Mouse (Mus musculus) kidney, adult 2 months (tissue): ENCODE data around the gene Ddx56. TPM values are rescaled to one million over a fixed set of nuclear protein-coding genes. Genes with fewer than 3 reads are reported as not detected.

Experiments used
- DNase-seq: peaks from one replicate; pipeline ENCODE4 v3.0.0; 2021
- H3K27ac ChIP-seq: fragments of 200-500 bp; 2 replicates; pipeline ENCODE4 v1.5.1; 2012; ENCODE audit warnings: low read depth, low read length, control low read depth, inconsistent platforms; ENCODE audit not compliant: insufficient read depth
- H3K27me3 ChIP-seq: fragments of 200-500 bp; replicated peaks from 2 replicates; pipeline ENCODE4 v1.6.1; 2012; ENCODE audit warnings: mild to moderate bottlenecking, moderate library complexity, low read length, inconsistent platforms; ENCODE audit not compliant: control insufficient read depth, insufficient read depth
- H3K36me3 ChIP-seq: fragments of 200-500 bp; 2 replicates; pipeline ENCODE4 v1.6.1; 2012; ENCODE audit warnings: mild to moderate bottlenecking, moderate library complexity, low read length, inconsistent platforms; ENCODE audit not compliant: control insufficient read depth, insufficient read depth
- H3K4me1 ChIP-seq: fragments of 200-500 bp; 2 replicates; pipeline ENCODE4 v1.6.1; 2011; ENCODE audit warnings: low read length; ENCODE audit not compliant: control insufficient read depth, insufficient read depth
- H3K4me3 ChIP-seq: fragments of 200-500 bp; 2 replicates; pipeline ENCODE4 v1.5.1; 2011; ENCODE audit warnings: mild to moderate bottlenecking, low read depth, low read length, control low read depth; ENCODE audit not compliant: insufficient read depth
- CTCF ChIP-seq: fragments of 200-500 bp; conservative IDR thresholded peaks from 2 replicates; pipeline ENCODE4 v1.5.1; 2011; ENCODE audit warnings: low read depth, mild to moderate bottlenecking, control low read depth, low read length, moderate library complexity, mixed read lengths; ENCODE audit not compliant: insufficient read depth, insufficient read length
- POLR2A ChIP-seq: fragments of 200-500 bp; IDR thresholded peaks from one replicate; pipeline ENCODE4 v1.6.1; 2011; ENCODE audit warnings: low read depth, low read length, control low read depth
- WGBS: fragments of 180-500 bp; shearing (Covaris S2); methylation state at CpG from one replicate; pipeline ENCODE4 v1.1.7; 2018; 5-methylcytosine and 5-hydroxymethylcytosine counted together
- polyA plus RNA-seq: library from polyadenylated mRNA; depleted of rRNA; stranded (reverse); fragments of >200 nt; gene quantifications from 2 replicates; pipeline ENCODE4 v1.2.3, GENCODE M21; 2012

Gene Ddx56
- polyA plus RNA-seq, 1 experiment, result 29.1 TPM

- H3K27me3 ChIP-seq, result no peaks in the 10 kb centered on the region
- TF ChIP-seq CTCF (no peak), POLR2A (no peak)
- H3K4me1 ChIP-seq, result peaks cover 8% of the 10 kb centered on the region
- no peak overlapping the region for H3K27ac ChIP-seq
- H3K4me3 ChIP-seq, result no peak overlapping the region
- DNase-seq, result no peak
- WGBS, result 96% methylated on average over 3 of the region's 3 CpGs
- no peaks in the 10 kb centered on the region for H3K36me3 ChIP-seq
Observed at GRCm38 (mm10) chr11:6290138-6290537, 22.6 kb upstream of the Ddx56 start.

- Histone ChIP-seq H3K27me3 (no peaks in the 10 kb centered on the region), H3K4me3 (no peak overlapping the region), H3K27ac (no peak overlapping the region), H3K36me3 (no peaks in the 10 kb centered on the region), H3K4me1 (no peaks in the 10 kb centered on the region)
- TF ChIP-seq CTCF (no peak), POLR2A (no peak)
- no peak for DNase-seq
- WGBS, result 80% methylated on average over 3 of the region's 3 CpGs
Observed at GRCm38 (mm10) chr11:6282940-6283339, 15.4 kb upstream of the Ddx56 start.

- 43% methylated on average over 3 of the region's 3 CpGs for WGBS
Observed at GRCm38 (mm10) chr11:6276466-6276865, 8.9 kb upstream of the Ddx56 start.

DNA sequence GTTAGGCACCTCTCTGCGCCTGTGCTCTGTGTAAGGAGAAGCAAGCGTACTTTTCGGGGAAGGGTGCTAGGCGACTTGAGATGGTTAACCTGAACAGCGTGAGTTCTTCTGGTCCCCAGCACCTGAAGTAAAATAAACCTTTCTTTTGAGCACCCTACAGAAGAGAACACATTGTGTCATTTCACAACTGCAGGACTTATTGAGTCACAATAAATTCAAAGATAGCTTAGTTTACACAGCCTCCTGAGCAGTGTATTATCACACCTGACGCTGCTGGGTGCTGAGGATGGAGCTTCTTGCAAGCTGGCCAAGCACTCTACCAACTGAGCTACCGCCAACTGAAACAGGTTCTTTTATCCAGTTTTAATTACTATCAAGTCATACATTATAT is 7.5 kb upstream of the Ddx56 start:
- no peak for DNase-seq
- peaks cover 9% of the 10 kb centered on the region for H3K4me1 ChIP-seq
- H3K4me3 ChIP-seq, result peak overlapping the region; percentile 34
- WGBS, result 22% methylated on average over 7 of the region's 7 CpGs
- H3K36me3 ChIP-seq, result no peaks in the 10 kb centered on the region
- TF ChIP-seq CTCF, result no peak
- TF ChIP-seq POLR2A, result no peak
- peak overlapping the region; percentile 48; the same call in 1 of the 2 replicates for H3K27ac ChIP-seq
- H3K27me3 ChIP-seq, result no peaks in the 10 kb centered on the region

More at GRCm38 (mm10) chr11:6276466-6276865, 8.9 kb upstream of the Ddx56 start:
- no peak overlapping the region for H3K27ac ChIP-seq
- DNase-seq, result peak; percentile 50
- no peaks in the 10 kb centered on the region for H3K27me3 ChIP-seq
- no peak for TF ChIP-seq CTCF
- no peak for TF ChIP-seq POLR2A
- peaks cover 9% of the 10 kb centered on the region for H3K4me1 ChIP-seq
- H3K36me3 ChIP-seq, result no peaks in the 10 kb centered on the region
- H3K4me3 ChIP-seq, result no peak overlapping the region

DNA sequence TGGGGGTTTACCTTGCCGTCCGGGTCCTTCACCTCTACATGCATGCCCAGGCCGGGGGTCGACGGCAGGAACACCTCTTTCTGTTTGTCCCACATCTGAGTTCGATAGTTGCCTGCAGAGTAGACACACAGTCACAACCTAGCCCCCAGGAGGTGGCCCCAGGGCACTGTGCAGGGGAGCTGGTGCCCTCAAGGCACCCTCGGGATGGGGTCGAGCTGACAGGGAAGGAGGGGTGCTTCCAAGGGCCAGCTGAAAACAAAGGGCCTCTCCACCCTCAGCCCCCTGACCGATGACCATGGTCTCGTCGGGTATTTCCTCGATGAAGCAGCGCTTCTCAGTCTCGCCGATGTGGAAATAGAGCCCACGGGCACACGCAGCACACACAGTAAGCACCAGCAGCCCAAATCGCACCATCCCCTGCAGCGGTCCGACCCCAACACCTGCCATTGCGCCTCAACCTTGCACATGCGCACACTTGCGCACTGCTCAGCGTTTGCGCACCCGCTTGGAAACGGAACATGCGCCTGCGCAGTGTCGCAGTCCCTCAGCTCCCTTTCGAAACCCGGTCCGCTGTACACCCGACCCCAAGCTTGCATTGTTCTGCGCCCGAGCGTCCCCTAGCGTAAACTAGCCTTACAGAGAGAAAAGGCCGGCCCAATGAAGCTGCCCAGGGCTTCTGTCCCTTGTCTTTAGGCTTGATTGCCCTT is 7.0 kb upstream of the Ddx56 start, which contains the start of gene Tmed4:
TSS of gene Tmed4 (minus strand) at position 484 of the 707 bp plus-strand sequence.
- Histone ChIP-seq H3K4me3 (peak within 1 kb of the TSS; percentile 67), H3K27me3 (no peaks in the 10 kb centered on the region), H3K4me1 (peaks cover 9% of the 10 kb centered on the region), H3K36me3 (no peaks in the 10 kb centered on the region), H3K27ac (peak within 1 kb of the TSS; percentile 48; the same call in 1 of the 2 replicates)
- peak; percentile 72 for TF ChIP-seq CTCF
- TF ChIP-seq POLR2A, result peak; percentile 98
- DNase-seq, result peak; percentile 99
- under 1% methylated on average over 39 of the region's 39 CpGs for WGBS

GRCm38 (mm10) chr11:6273607-6274006 is 6.0 kb upstream of the Ddx56 start:
- DNase-seq, result peak; percentile 70
- peaks cover 9% of the 10 kb centered on the region for H3K4me1 ChIP-seq
- H3K36me3 ChIP-seq, result no peaks in the 10 kb centered on the region
- TF ChIP-seq CTCF (no peak), POLR2A (no peak)
- H3K27me3 ChIP-seq, result no peaks in the 10 kb centered on the region
- H3K4me3 ChIP-seq, result peak overlapping the region; percentile 67
- H3K27ac ChIP-seq, result no peak overlapping the region
- WGBS, result 20% methylated on average over 11 of the region's 11 CpGs

DNA sequence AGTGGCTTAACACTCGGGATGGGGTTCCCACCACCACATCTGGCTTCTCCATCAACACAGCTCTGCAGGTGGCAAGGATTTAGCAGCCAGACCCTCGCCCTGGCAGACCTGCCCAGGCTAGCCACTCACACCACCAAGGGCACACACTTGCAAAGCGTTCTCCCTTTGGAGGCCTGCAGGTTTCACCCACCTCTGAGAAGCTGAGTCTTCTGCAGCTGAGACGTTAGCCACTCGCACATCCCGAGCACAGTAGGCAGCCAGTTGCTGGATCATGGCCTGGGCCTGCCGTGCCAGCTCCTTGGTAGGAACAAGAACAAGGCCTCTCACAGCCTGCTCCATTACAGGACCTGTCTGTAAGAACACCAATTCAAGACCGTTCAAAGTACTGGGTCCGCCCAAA is 951 bp downstream of the Ddx56 start:
- 74% methylated on average over 9 of the region's 9 CpGs for WGBS
- H3K36me3 ChIP-seq, result no peaks in the 10 kb centered on the region
- H3K4me3 ChIP-seq, result peak overlapping the region; percentile 84
- H3K27me3 ChIP-seq, result no peaks in the 10 kb centered on the region
- no peak for DNase-seq
- peaks cover 8% of the 10 kb centered on the region for H3K4me1 ChIP-seq
- TF ChIP-seq CTCF (no peak), POLR2A (no peak)
- no peak overlapping the region for H3K27ac ChIP-seq
